In genomic region chr11:32283091-32283777, GRCm38 (mm10) we compare ENCODE assay signal across 9 mouse cellular contexts. TPM values are rescaled to one million over a fixed set of nuclear protein-coding genes. Genes with fewer than 3 reads are reported as not detected.
DNase-seq lines count a peak whose midpoint lies in the region; ATAC-seq and TF ChIP-seq lines count a peak whose summit lies in the region.
"Not testable (repeated sequence)": the region's sequence is repeated elsewhere in the genome, so short reads cannot be mapped to it uniquely, and the experiment has no call there.
"Had no signal": no experiment of that assay in that cellular context is flagged by ENCODE, and none has a peak within 500 bp of the region (broad histone marks: within the 10 kb centered on the region; RNA-seq: fewer than 3 reads in every experiment).

Gene Hba-a1 (plus strand): TSS chr11:32283511.

- not testable (repeated sequence) for ATAC-seq in forebrain, embryonic 12.5 days (ENCODE audit: low FRiP score); hindbrain, embryonic 13.5 days (ENCODE audit: low FRiP score); midbrain, embryonic 13.5 days
- peak; percentile 79 for ATAC-seq in liver, embryonic 11.5 days (replicated peaks; ENCODE audit: low FRiP score)
- ATAC-seq in stomach, embryonic 16.5 days (ENCODE audit: insufficient read depth, low FRiP score): peak; percentile 52

- not testable (repeated sequence) for H3K4me1 ChIP-seq in bone marrow, adult 2 months (ENCODE audit: control insufficient read depth, insufficient read depth, low read length); forebrain, embryonic 12.5 days; heart, adult 2 months (ENCODE audit: control insufficient read depth, insufficient read depth, low read length); hindbrain, embryonic 13.5 days (replicated peaks); midbrain, embryonic 13.5 days (replicated peaks); stomach, embryonic 16.5 days (ENCODE audit: control insufficient read depth, insufficient read depth, low read length)
- H3K4me1 ChIP-seq in liver, embryonic 11.5 days (replicated peaks; ENCODE audit: control insufficient read depth, insufficient read depth, low read length): peaks cover 13% of the 10 kb centered on the region

- H3K27ac ChIP-seq in bone marrow, adult 2 months (ENCODE audit: control insufficient read depth, insufficient read depth, low read depth, low read length, poor library complexity): peak within 1 kb of the TSS; percentile 91
- H3K27ac ChIP-seq in forebrain, embryonic 12.5 days; heart, adult 2 months; hindbrain, embryonic 13.5 days; midbrain, embryonic 13.5 days; stomach, embryonic 16.5 days (ENCODE audit: low read length): not testable (repeated sequence)
- H3K27ac ChIP-seq in liver, embryonic 11.5 days (ENCODE audit: low read depth, low read length): peak within 1 kb of the TSS; percentile 87

- TF ChIP-seq EP300 in heart, adult 2 months (IDR thresholded peaks at IDR 0.05; ENCODE audit: insufficient read depth, low read depth, low read length): not testable (repeated sequence)

- H3K4me3 ChIP-seq in bone marrow, adult 2 months (replicated peaks; ENCODE audit: control insufficient read depth, low read depth, low read length): peak within 1 kb of the TSS; percentile 47
- H3K4me3 ChIP-seq in forebrain, embryonic 12.5 days (replicated peaks); heart, adult 2 months; hindbrain, embryonic 13.5 days; midbrain, embryonic 13.5 days (replicated peaks); stomach, embryonic 16.5 days (replicated peaks; ENCODE audit: low read length): not testable (repeated sequence)
- H3K4me3 ChIP-seq in liver, embryonic 11.5 days (ENCODE audit: low read depth, low read length): peak within 1 kb of the TSS; percentile 32

- TF ChIP-seq CTCF in bone marrow, adult 2 months (IDR thresholded peaks at IDR 0.05; ENCODE audit: control insufficient read depth, insufficient read depth, low read length); heart, adult 2 months (IDR thresholded peaks at IDR 0.05): not testable (repeated sequence)

- not testable (repeated sequence) for H3K9me3 ChIP-seq in forebrain, embryonic 12.5 days; hindbrain, embryonic 13.5 days; liver, embryonic 11.5 days (ENCODE audit: control insufficient read depth, low read length); midbrain, embryonic 13.5 days; stomach, embryonic 16.5 days (replicated peaks; ENCODE audit: control insufficient read depth, low read length)

- not testable (repeated sequence) for H3K4me2 ChIP-seq in forebrain, embryonic 12.5 days; hindbrain, embryonic 13.5 days; midbrain, embryonic 13.5 days (replicated peaks); stomach, embryonic 16.5 days (ENCODE audit: low read depth, low read length)
- H3K4me2 ChIP-seq in liver, embryonic 11.5 days: peak within 1 kb of the TSS; percentile 51

- not testable (repeated sequence) for H3K9ac ChIP-seq in forebrain, embryonic 12.5 days; heart, adult 2 months (ENCODE audit: low read depth, low read length); hindbrain, embryonic 13.5 days; midbrain, embryonic 13.5 days (replicated peaks); stomach, embryonic 16.5 days (ENCODE audit: low read length)
- peak within 1 kb of the TSS; percentile 55 for H3K9ac ChIP-seq in liver, embryonic 11.5 days (ENCODE audit: low read depth, low read length)

- not testable (repeated sequence) for H3K79me2 ChIP-seq in heart, adult 2 months (replicated peaks; ENCODE audit: control insufficient read depth, insufficient read depth, low read length)

- intact Hi-C loops in heart, adult 2 months (cut with DNase I): not testable (repeated sequence)

- H3K27me3 ChIP-seq in forebrain, embryonic 12.5 days; heart, adult 2 months (ENCODE audit: control insufficient read depth, insufficient read depth, low read length); midbrain, embryonic 13.5 days; stomach, embryonic 16.5 days (ENCODE audit: control insufficient read depth, insufficient read depth, low read length): not testable (repeated sequence)
- peaks cover 15% of the 10 kb centered on the region for H3K27me3 ChIP-seq in hindbrain, embryonic 13.5 days
- H3K27me3 ChIP-seq in liver, embryonic 11.5 days (replicated peaks; ENCODE audit: control insufficient read depth, insufficient read depth, low read length): peaks cover 19% of the 10 kb centered on the region

- not testable (repeated sequence) for DNase-seq in heart, adult 2 months; layer of hippocampus, postnatal 14 days (ENCODE audit: low spot score in 2 of 2); liver, embryonic 11.5 days (ENCODE audit: low spot score)

- WGBS in bone marrow, adult 2 months: 20% methylated on average over 1 of the region's 5 CpGs
- WGBS in forebrain, embryonic 12.5 days: 75% methylated on average over 1 of the region's 5 CpGs
- WGBS in heart, adult 2 months: 88% methylated on average over 1 of the region's 5 CpGs
- WGBS in hindbrain, embryonic 13.5 days: 38% methylated on average over 1 of the region's 5 CpGs
- 11% methylated on average over 1 of the region's 5 CpGs for WGBS in liver, embryonic 11.5 days
- 58% methylated on average over 1 of the region's 5 CpGs for WGBS in midbrain, embryonic 13.5 days
- 64% methylated on average over 1 of the region's 5 CpGs for WGBS in stomach, embryonic 16.5 days

- not testable (repeated sequence) for TF ChIP-seq POLR2A in bone marrow, adult 2 months (IDR thresholded peaks at IDR 0.05; ENCODE audit: borderline replicate concordance, control insufficient read depth, low read depth, low read length); heart, adult 2 months (IDR thresholded peaks at IDR 0.05; ENCODE audit: insufficient read depth, low read depth, low read length)

- not testable (repeated sequence) for H3K36me3 ChIP-seq in forebrain, embryonic 12.5 days (replicated peaks); heart, adult 2 months (ENCODE audit: control insufficient read depth, insufficient read depth, low read length); hindbrain, embryonic 13.5 days; liver, embryonic 11.5 days (ENCODE audit: control insufficient read depth, insufficient read depth, low read length); midbrain, embryonic 13.5 days; stomach, embryonic 16.5 days (ENCODE audit: control insufficient read depth, insufficient read depth, low read length)

RNA-seq across cellular contexts. Expression of gene Hba-a1, which starts in this region (rescaled TPM):
- polyA plus RNA-seq in bone marrow, adult 2 months (2011; ENCODE audit: insufficient read depth, insufficient read length, low replicate concordance, missing spikeins): 17,767 and 55,751 TPM in 2 replicates
- 2,326 and 2,947 TPM in 2 replicates for polyA plus RNA-seq in forebrain, embryonic 12.5 days (2016; fragmentation: Nextera tagmentation; extraction: Ambion mirVana)
- over 10,000 TPM in 1 of 2 experiments, 1,000 to 10,000 TPM in 1; 5,353 to 37,215 TPM for total RNA-seq in heart, adult 2 months (2021)
- 3,162 and 34,446 TPM in 2 replicates for polyA plus RNA-seq in heart, adult 2 months (2012; rRNA removed)
- 2,436 and 2,656 TPM in 2 replicates for polyA plus RNA-seq in hindbrain, embryonic 13.5 days (2015; fragmentation: Nextera tagmentation; extraction: Ambion mirVana)
- 100 to 1,000 TPM; 527 to 541 TPM for total RNA-seq in layer of hippocampus, postnatal 14 days (2021)
- 12,698 and 12,741 TPM in 2 replicates for polyA plus RNA-seq in liver, embryonic 11.5 days (2014; fragmentation: Nextera tagmentation; extraction: Ambion mirVana)
- polyA plus RNA-seq in midbrain, embryonic 13.5 days (2015; fragmentation: Nextera tagmentation; extraction: Ambion mirVana): 2,311 and 2,595 TPM in 2 replicates
- 5,545 and 5,672 TPM in 2 replicates for polyA plus RNA-seq in stomach, embryonic 16.5 days (2015; fragmentation: Nextera tagmentation; extraction: Ambion mirVana)
- total RNA-seq: ES-E14 had no signal

Comparison
In these comparisons a context has a peak if more than half of its experiments do, and no peak if none do; other contexts are left out.
1. RNA of gene Hba-a1 (total RNA-seq): 5,353 to 37,215 TPM in heart, adult 2 months; 527 to 541 TPM in layer of hippocampus, postnatal 14 days; every median in the first group is over 4 times any median in the second.